Mouse (Mus musculus): ENCODE measurements around the gene Adcy9. TPM values are rescaled to one million over a fixed set of nuclear protein-coding genes. Genes with fewer than 3 reads are reported as not detected.
"Not testable (repeated sequence)": the region's sequence is repeated elsewhere in the genome, so short reads cannot be mapped to it uniquely, and the experiment has no call there.

The Adcy9 gene
- total and polyA plus RNA-seq, 3 experiments: 1.1 to 3.1 (median 1.2) TPM

DNA sequence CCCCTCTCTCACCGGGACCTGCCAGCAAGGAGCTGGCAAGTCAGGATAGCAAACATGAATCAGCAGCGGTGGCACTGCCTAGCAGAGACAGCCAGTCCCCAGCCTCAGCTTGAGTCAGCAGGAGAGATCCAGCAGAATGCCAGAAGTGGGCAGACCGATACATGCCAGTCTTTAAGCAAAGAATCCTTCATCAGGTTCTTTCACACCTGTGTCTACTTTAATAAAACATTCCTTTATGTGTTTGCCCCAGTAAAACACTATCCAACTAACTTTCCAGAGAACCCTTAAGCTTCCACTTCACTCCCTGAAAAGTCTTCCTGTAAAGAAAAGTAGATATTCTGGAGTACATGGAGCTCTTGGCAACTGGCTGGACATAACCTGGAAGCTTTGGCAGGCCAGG, 171.5 kb downstream of the Adcy9 start:
- Histone ChIP-seq H3K27me3 (replicated peaks) (peaks cover 3% of the 10 kb centered on the region), H3K79me2 (replicated peaks; ENCODE audit: control insufficient read depth, extremely low read depth, insufficient read depth, poor library complexity, severe bottlenecking) (no peaks in the 10 kb centered on the region), H3K27ac (ENCODE audit: insufficient read depth, low read depth) (no peak overlapping the region), H3K9ac (ENCODE audit: insufficient read depth, low read depth) (no peak overlapping the region), H3K4me3 (replicated peaks in 1 of 3; ENCODE audit: low read depth in 2 of 3, low read length in 2 of 3, poor library complexity in 1 of 3) (no peak overlapping the region), H3K4me2 (ENCODE audit: insufficient read depth, low read depth, poor library complexity, severe bottlenecking) (no peak overlapping the region), H3K9me3 (replicated peaks; ENCODE audit: low read length) (peaks cover 6% of the 10 kb centered on the region), H3K36me3 (replicated peaks in 1 of 2; ENCODE audit: control insufficient read depth in 1 of 2, insufficient read depth in 1 of 2, low read length in 1 of 2) (no peaks in the 10 kb centered on the region), H3K4me1 (ENCODE audit: control insufficient read depth in 1 of 2, insufficient read depth in 2 of 2) (no peaks in the 10 kb centered on the region)
- TF ChIP-seq SIN3A (IDR thresholded peaks at IDR 0.05; ENCODE audit: low read length): no peak
- TF ChIP-seq NRF1 (IDR thresholded peaks at IDR 0.05; ENCODE audit: low read depth, low read length): no peak
- TF ChIP-seq USF1 (IDR thresholded peaks at IDR 0.05; ENCODE audit: low read depth, low read length): no peak
- no peak for TF ChIP-seq CTCF (conservative IDR thresholded peaks at IDR 0.05 in 1 of 2, IDR thresholded peaks at IDR 0.05 in 1 of 2; ENCODE audit: low read depth in 2 of 2, low read length in 2 of 2)
- TF ChIP-seq MAFK (IDR thresholded peaks at IDR 0.05; ENCODE audit: insufficient replicate concordance, low read length): no peak
- no peak for TF ChIP-seq RCOR1 (conservative IDR thresholded peaks at IDR 0.05; ENCODE audit: low read depth, low read length)
- TF ChIP-seq USF2 (conservative IDR thresholded peaks at IDR 0.05; ENCODE audit: low read depth, low read length): no peak
- TF ChIP-seq MEF2A (IDR thresholded peaks at IDR 0.05; ENCODE audit: borderline replicate concordance, low read depth, low read length): no peak
- TF ChIP-seq KAT2A (IDR thresholded peaks at IDR 0.05; ENCODE audit: insufficient replicate concordance, low read length): no peak
- no peak for TF ChIP-seq E2F4 (IDR thresholded peaks at IDR 0.05; ENCODE audit: insufficient replicate concordance, low read depth, low read length)
- no peak for TF ChIP-seq GABPA (IDR thresholded peaks at IDR 0.05; ENCODE audit: insufficient replicate concordance, low read depth, low read length)
- no peak for TF ChIP-seq CHD1 (IDR thresholded peaks at IDR 0.05; ENCODE audit: low read depth, low read length)
- TF ChIP-seq PAX5 (IDR thresholded peaks at IDR 0.05; ENCODE audit: low read length): no peak
- no peak for TF ChIP-seq MXI1 (IDR thresholded peaks at IDR 0.05; ENCODE audit: low read depth, low read length)
- no peak for TF ChIP-seq RAD21 (IDR thresholded peaks at IDR 0.05; ENCODE audit: low read depth, low read length)
- no peak for TF ChIP-seq HCFC1 (IDR thresholded peaks at IDR 0.05; ENCODE audit: low read depth, low read length)
- no peak for TF ChIP-seq ZNF384 (IDR thresholded peaks at IDR 0.05; ENCODE audit: low read depth, low read length)
- no peak for TF ChIP-seq POLR2A (IDR thresholded peaks at IDR 0.05; ENCODE audit: low read depth, low read length)
- TF ChIP-seq ELF1 (IDR thresholded peaks at IDR 0.05; ENCODE audit: low read depth, low read length): no peak
- dilution Hi-C loops (cut with MboI; ENCODE audit: extremely low pct_ligation_motif_present, extremely low pct_unique_long_range_greater_than_20kb, low sequenced_read_pairs) (no loop called here), in situ Hi-C loops (cut with MboI; ENCODE audit: low pct_ligation_motif_present, low pct_unique_long_range_greater_than_20kb, low sequenced_read_pairs) (no loop called here)
- DNase-seq (ENCODE audit: extremely low read depth): no peak

DNA sequence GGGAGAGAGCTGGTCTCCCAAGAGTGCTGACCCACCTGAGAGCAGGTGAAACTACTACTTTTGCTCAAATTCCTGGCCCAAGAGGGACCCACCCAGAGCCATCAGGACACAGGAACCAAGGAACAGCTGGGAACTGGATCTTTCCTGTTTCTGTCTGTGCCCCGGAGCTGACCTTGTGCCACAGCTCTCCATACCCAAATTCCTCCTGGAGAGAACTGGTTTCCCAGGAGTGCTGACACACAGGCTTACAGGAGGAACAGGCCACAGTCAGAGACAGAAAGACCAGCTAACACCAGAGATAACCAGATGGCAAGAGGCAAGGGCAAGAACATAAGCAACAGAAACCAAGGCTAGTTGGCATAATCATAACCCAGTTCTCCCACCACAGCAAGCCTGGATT, 175.1 kb downstream of the Adcy9 start:
- dilution Hi-C loops (cut with MboI; ENCODE audit: extremely low pct_ligation_motif_present, extremely low pct_unique_long_range_greater_than_20kb, low sequenced_read_pairs); H3K4me2 ChIP-seq (ENCODE audit: insufficient read depth, low read depth, poor library complexity, severe bottlenecking); H3K36me3 ChIP-seq (replicated peaks in 1 of 2; ENCODE audit: control insufficient read depth in 1 of 2, insufficient read depth in 1 of 2, low read length in 1 of 2); DNase-seq (ENCODE audit: extremely low read depth); H3K9ac ChIP-seq (ENCODE audit: insufficient read depth, low read depth); in situ Hi-C loops (cut with MboI; ENCODE audit: low pct_ligation_motif_present, low pct_unique_long_range_greater_than_20kb, low sequenced_read_pairs); H3K79me2 ChIP-seq (replicated peaks; ENCODE audit: control insufficient read depth, extremely low read depth, insufficient read depth, poor library complexity, severe bottlenecking); H3K4me3 ChIP-seq (replicated peaks in 1 of 3; ENCODE audit: low read depth in 2 of 3, low read length in 2 of 3, poor library complexity in 1 of 3); H3K4me1 ChIP-seq (ENCODE audit: control insufficient read depth in 1 of 2, insufficient read depth in 2 of 2); H3K27me3 ChIP-seq (replicated peaks); H3K9me3 ChIP-seq (replicated peaks; ENCODE audit: low read length); H3K27ac ChIP-seq (ENCODE audit: insufficient read depth, low read depth): not testable (repeated sequence)

Other genes with a start within 250 kb of the Adcy9 start
- 16.8 and 18.8 TPM in 2 replicates for gene Crebbp, start 206.5 kb downstream of the Adcy9 start, total RNA-seq (2012; rRNA removed)
- 4.4 and 5.4 TPM in 2 replicates for gene Crebbp, start 206.5 kb downstream of the Adcy9 start, total RNA-seq (2014; rRNA removed)
- gene Crebbp, start 206.5 kb downstream of the Adcy9 start, polyA plus RNA-seq (2012; ENCODE audit: insufficient read length, low read depth): 14.7 and 16.9 TPM in 2 replicates
- gene Srl, start 121.3 kb upstream of the Adcy9 start, total RNA-seq (2012; rRNA removed): 44.6 and 60.3 TPM in 2 replicates
- gene Srl, start 121.3 kb upstream of the Adcy9 start, total RNA-seq (2014; rRNA removed): 62.7 and 88.8 TPM in 2 replicates
- gene Srl, start 121.3 kb upstream of the Adcy9 start, polyA plus RNA-seq (2012; ENCODE audit: insufficient read length, low read depth): 71.3 and 77.9 TPM in 2 replicates
- gene Tfap4, start 139.4 kb upstream of the Adcy9 start, total RNA-seq (2012; rRNA removed): 23.5 and 27.5 TPM in 2 replicates
- 24.0 and 25.0 TPM in 2 replicates for gene Tfap4, start 139.4 kb upstream of the Adcy9 start, total RNA-seq (2014; rRNA removed)
- 43.3 and 46.6 TPM in 2 replicates for gene Tfap4, start 139.4 kb upstream of the Adcy9 start, polyA plus RNA-seq (2012; ENCODE audit: insufficient read length, low read depth)
- 2.1 and 2.5 TPM in 2 replicates for gene Glis2, start 174.2 kb upstream of the Adcy9 start, total RNA-seq (2012; rRNA removed)
- gene Glis2, start 174.2 kb upstream of the Adcy9 start, total RNA-seq (2014; rRNA removed): 0.39 and 0.59 TPM in 2 replicates
- gene Glis2, start 174.2 kb upstream of the Adcy9 start, polyA plus RNA-seq (2012; ENCODE audit: insufficient read length, low read depth): 3.2 and 3.3 TPM in 2 replicates
- 152 and 158 TPM in 2 replicates for gene Pam16, start 204.5 kb upstream of the Adcy9 start, total RNA-seq (2012; rRNA removed)
- gene Pam16, start 204.5 kb upstream of the Adcy9 start, total RNA-seq (2014; rRNA removed): 93.3 and 103 TPM in 2 replicates
- 11.6 and 38.2 TPM in 2 replicates for gene Pam16, start 204.5 kb upstream of the Adcy9 start, polyA plus RNA-seq (2012; ENCODE audit: insufficient read length, low read depth)
- 1.4 and 2.0 TPM in 2 replicates for gene Vasn, start 219.4 kb upstream of the Adcy9 start, total RNA-seq (2012; rRNA removed)
- 2.2 TPM in 2 replicates for gene Vasn, start 219.4 kb upstream of the Adcy9 start, total RNA-seq (2014; rRNA removed)
- gene Vasn, start 219.4 kb upstream of the Adcy9 start, polyA plus RNA-seq (2012; ENCODE audit: insufficient read length, low read depth): 4.1 and 5.0 TPM in 2 replicates
- gene Dnaja3, start 219.5 kb upstream of the Adcy9 start, total RNA-seq (2012; rRNA removed): 80.4 and 81.8 TPM in 2 replicates
- 85.1 and 85.3 TPM in 2 replicates for gene Dnaja3, start 219.5 kb upstream of the Adcy9 start, total RNA-seq (2014; rRNA removed)
- gene Dnaja3, start 219.5 kb upstream of the Adcy9 start, polyA plus RNA-seq (2012; ENCODE audit: insufficient read length, low read depth): 51.5 and 56.6 TPM in 2 replicates